In the genomic region with DNA sequence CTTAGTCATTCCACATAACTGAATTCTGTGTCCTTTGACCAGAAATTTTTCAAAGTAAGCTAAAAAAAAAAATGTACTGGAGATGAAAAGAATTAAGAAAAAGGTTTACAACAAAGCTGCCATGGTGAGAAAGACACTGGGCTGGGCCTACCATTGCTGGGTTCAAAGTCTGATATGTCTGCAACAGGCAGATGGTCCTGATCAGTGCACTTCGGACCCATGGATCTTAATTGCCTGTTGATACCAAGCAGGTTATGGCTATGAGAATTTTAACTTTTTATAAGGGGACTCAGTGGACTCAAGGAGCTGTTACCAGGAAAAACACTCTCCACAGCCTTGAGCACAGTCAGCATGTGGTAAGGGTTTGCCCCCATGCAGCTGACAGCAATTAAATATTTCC, we compare ENCODE assay signal across 35 mouse cellular contexts. TPM values are rescaled to one million over a fixed set of nuclear protein-coding genes. Genes with fewer than 3 reads are reported as not detected.
"Had no signal": no experiment of that assay in that cellular context is flagged by ENCODE, and none has a peak within 500 bp of the region (broad histone marks: within the 10 kb centered on the region; RNA-seq: fewer than 3 reads in every experiment).

No protein-coding gene starts in this region.

- H3K9ac ChIP-seq: embryonic facial prominence, embryonic 12.5 days; embryonic facial prominence, embryonic 13.5 days; embryonic facial prominence, embryonic 15.5 days; forebrain, embryonic 12.5 days; forebrain, embryonic 13.5 days; forebrain, embryonic 15.5 days; forebrain, postnatal 0 days had no signal

- H3K27ac ChIP-seq: embryonic facial prominence, embryonic 10.5 days; embryonic facial prominence, embryonic 12.5 days; embryonic facial prominence, embryonic 13.5 days; embryonic facial prominence, embryonic 15.5 days; forebrain, embryonic 10.5 days; forebrain, embryonic 12.5 days; forebrain, embryonic 13.5 days; forebrain, embryonic 15.5 days; gastrocnemius, adult 2 months had no signal

- H3K27me3 ChIP-seq: embryonic facial prominence, embryonic 12.5 days; embryonic facial prominence, embryonic 13.5 days; embryonic facial prominence, embryonic 15.5 days; forebrain, embryonic 12.5 days; forebrain, embryonic 13.5 days; forebrain, embryonic 15.5 days had no signal

- H3K4me3 ChIP-seq: embryonic facial prominence, embryonic 10.5 days; embryonic facial prominence, embryonic 12.5 days; embryonic facial prominence, embryonic 13.5 days; embryonic facial prominence, embryonic 15.5 days; erythroblast, embryonic 14.5 days; forebrain, embryonic 10.5 days; forebrain, embryonic 12.5 days; forebrain, embryonic 13.5 days; forebrain, embryonic 15.5 days; gastrocnemius, adult 2 months had no signal

- ATAC-seq: forebrain, embryonic 13.5 days; forebrain, embryonic 14.5 days; forebrain, embryonic 15.5 days; forebrain, embryonic 16.5 days; forebrain, postnatal 0 days had no signal

- H3K36me3 ChIP-seq: embryonic facial prominence, embryonic 10.5 days; embryonic facial prominence, embryonic 12.5 days; embryonic facial prominence, embryonic 13.5 days; embryonic facial prominence, embryonic 15.5 days; forebrain, embryonic 10.5 days; forebrain, embryonic 12.5 days; forebrain, embryonic 15.5 days had no signal

- H3K4me1 ChIP-seq: embryonic facial prominence, embryonic 10.5 days; embryonic facial prominence, embryonic 12.5 days; embryonic facial prominence, embryonic 13.5 days; embryonic facial prominence, embryonic 15.5 days; forebrain, embryonic 10.5 days; forebrain, embryonic 12.5 days; forebrain, embryonic 13.5 days; forebrain, embryonic 15.5 days had no signal

- H3K9me3 ChIP-seq: embryonic facial prominence, embryonic 10.5 days; embryonic facial prominence, embryonic 12.5 days; embryonic facial prominence, embryonic 13.5 days; embryonic facial prominence, embryonic 15.5 days; forebrain, embryonic 10.5 days; forebrain, embryonic 12.5 days; forebrain, embryonic 13.5 days; forebrain, embryonic 15.5 days had no signal

- H3K4me2 ChIP-seq: embryonic facial prominence, embryonic 12.5 days; embryonic facial prominence, embryonic 13.5 days; embryonic facial prominence, embryonic 15.5 days; forebrain, embryonic 12.5 days; forebrain, embryonic 13.5 days; forebrain, embryonic 15.5 days had no signal

- DNase-seq: cerebellum, adult 2 months; cerebellum, adult 8-10 months; cerebellum, adult 9-10 months; cerebellum, adult 9-11 months; cerebellum, postnatal 10 days; cerebellum, postnatal 14 days; cerebellum, postnatal 25 days; cerebellum, postnatal 36 days; embryo, embryonic 11 days; forebrain, postnatal 0 days; gastrocnemius, adult 2 months; gastrocnemius, postnatal 10 days; gastrocnemius, postnatal 14 days; gastrocnemius, postnatal 25 days; gastrocnemius, postnatal 36 days; heart, adult 18-20 months had no signal

RNA-seq across cellular contexts. Expression of a gene that starts 25.9 kb away (rescaled TPM):
- total RNA-seq: common myeloid progenitor, adult 5-6 weeks; gastrocnemius, adult 18-20 months; gastrocnemius, adult 2 months; gastrocnemius, adult 8-10 months; gastrocnemius, postnatal 10 days; gastrocnemius, postnatal 14 days; gastrocnemius, postnatal 25 days; gastrocnemius, postnatal 36 days; gastrocnemius, postnatal 4 days; granulocyte monocyte progenitor cell, adult 5-6 weeks; heart, adult 18-20 months had no signal
- polyA plus RNA-seq: embryonic facial prominence, embryonic 10.5 days; embryonic facial prominence, embryonic 11.5 days; embryonic facial prominence, embryonic 12.5 days; embryonic facial prominence, embryonic 13.5 days; embryonic facial prominence, embryonic 14.5 days; erythroblast, embryonic 14.5 days; forebrain, embryonic 10.5 days; forebrain, embryonic 12.5 days; forebrain, embryonic 13.5 days; forebrain, embryonic 16.5 days; gonadal fat pad, adult 2 months had no signal
